Mouse (Mus musculus) right cerebral cortex, postnatal 4 days (tissue): ENCODE measurements at regions not wholly inside any gene's neighbourhood (a gene's known extent, or its start where the extent isn't known, plus 50 kb on each side); places are given as distances from the start of the nearest gene placed in this dataset.

Source experiments
- DNase-seq: peaks from one replicate; pipeline ENCODE4 v3.0.0-alpha.2; 2022

GRCm38 (mm10) chr13:16316581-16316980 lies 304.9 kb downstream of the Inhba start:
- no peak for DNase-seq

GRCm38 (mm10) chr13:16317412-16317811 lies 305.8 kb downstream of the Inhba start:
- no peak for DNase-seq

- no peak for DNase-seq
Observed at GRCm38 (mm10) chr13:16320392-16320791, 308.7 kb downstream of the Inhba start.

GRCm38 (mm10) chr13:16325661-16326060 lies 314.0 kb downstream of the Inhba start:
- no peak for DNase-seq

- DNase-seq = no peak
Observed at GRCm38 (mm10) chr13:16341727-16342126, 330.1 kb downstream of the Inhba start.

GRCm38 (mm10) chr13:16342171-16342570 lies 330.5 kb downstream of the Inhba start:
- DNase-seq = no peak

- DNase-seq = no peak
Observed at GRCm38 (mm10) chr13:16343280-16343945, 331.8 kb downstream of the Inhba start.

- no peak for DNase-seq
Observed at GRCm38 (mm10) chr13:16349353-16349752, 337.7 kb downstream of the Inhba start.

GRCm38 (mm10) chr13:16350061-16350460 lies 338.4 kb downstream of the Inhba start:
- DNase-seq = no peak

- DNase-seq = no peak
Observed at GRCm38 (mm10) chr13:16355316-16355715, 343.7 kb downstream of the Inhba start.

- no peak for DNase-seq
Observed at GRCm38 (mm10) chr13:16379492-16379891, 367.8 kb downstream of the Inhba start.

GRCm38 (mm10) chr13:16379949-16380348 lies 368.3 kb downstream of the Inhba start:
- no peak for DNase-seq

GRCm38 (mm10) chr13:16382936-16383511 lies 371.4 kb downstream of the Inhba start:
- no peak for DNase-seq

GRCm38 (mm10) chr13:16416356-16417019 lies 404.8 kb downstream of the Inhba start:
- no peak for DNase-seq

GRCm38 (mm10) chr13:16424147-16424546 lies 412.5 kb downstream of the Inhba start:
- DNase-seq = no peak

- DNase-seq = peak; percentile 40
Observed at GRCm38 (mm10) chr13:16435436-16435835, 423.8 kb downstream of the Inhba start.

- DNase-seq = no peak
Observed at GRCm38 (mm10) chr13:16453234-16453633, 441.6 kb downstream of the Inhba start.

GRCm38 (mm10) chr13:16459743-16460142 lies 448.1 kb downstream of the Inhba start:
- no peak for DNase-seq

- no peak for DNase-seq
Observed at GRCm38 (mm10) chr13:16461681-16462080, 450.0 kb downstream of the Inhba start.

GRCm38 (mm10) chr13:16464823-16465222 lies 453.2 kb downstream of the Inhba start:
- DNase-seq = no peak

GRCm38 (mm10) chr13:16465317-16465716 lies 453.7 kb downstream of the Inhba start:
- DNase-seq = no peak

- DNase-seq = no peak
Observed at GRCm38 (mm10) chr13:16465812-16466211, 454.2 kb downstream of the Inhba start.

- DNase-seq = no peak
Observed at GRCm38 (mm10) chr13:16476515-16476914, 464.9 kb downstream of the Inhba start.

- no peak for DNase-seq
Observed at GRCm38 (mm10) chr13:16487292-16487691, 475.6 kb downstream of the Inhba start.
